Mouse (Mus musculus) urinary bladder, postnatal 10 days (tissue): ENCODE data around the gene Slc25a21.
"Not testable (repeated sequence)": the region's sequence is repeated elsewhere in the genome, so short reads cannot be mapped to it uniquely, and the experiment has no call there.

Source experiments
- DNase-seq: peaks from one replicate; pipeline ENCODE4 v3.0.0; 2022; ENCODE audit warnings: low spot score

Gene Slc25a21

GRCm38 (mm10) chr12:57197363-57198026, at the start of gene Slc25a21:
Slc25a21 (minus strand) TSS chr12:57197472.
- DNase-seq: no peak

GRCm38 (mm10) chr12:57243671-57244495, 46.6 kb upstream of the Slc25a21 start:
- DNase-seq: no peak

GRCm38 (mm10) chr12:57233386-57233785, 36.1 kb upstream of the Slc25a21 start:
- no peak for DNase-seq

- DNase-seq: no peak
Observed at GRCm38 (mm10) chr12:57231085-57231875, 34.0 kb upstream of the Slc25a21 start.

GRCm38 (mm10) chr12:57230192-57230706, 33.0 kb upstream of the Slc25a21 start, which contains the start of the genes Prps1l3 and Mipol1:
Prps1l3 (plus strand) TSS chr12:57230412.
Mipol1 (plus strand) TSS chr12:57230427.
- peak; percentile 36 for DNase-seq

- no peak for DNase-seq
Observed at GRCm38 (mm10) chr12:57229703-57230102, 32.4 kb upstream of the Slc25a21 start.

- no peak for DNase-seq
Observed at GRCm38 (mm10) chr12:57227776-57228175, 30.5 kb upstream of the Slc25a21 start.

GRCm38 (mm10) chr12:57226411-57226810, 29.1 kb upstream of the Slc25a21 start:
- DNase-seq: no peak

GRCm38 (mm10) chr12:57212463-57212862, 15.2 kb upstream of the Slc25a21 start:
- not testable (repeated sequence) for DNase-seq

- no peak for DNase-seq
Observed at GRCm38 (mm10) chr12:57211353-57212311, 14.4 kb upstream of the Slc25a21 start.

GRCm38 (mm10) chr12:57204276-57204851, 7.1 kb upstream of the Slc25a21 start:
- no peak for DNase-seq

GRCm38 (mm10) chr12:57201901-57202300, 4.6 kb upstream of the Slc25a21 start:
- DNase-seq: no peak

GRCm38 (mm10) chr12:57199427-57199826, 2.2 kb upstream of the Slc25a21 start:
- DNase-seq: no peak

GRCm38 (mm10) chr12:57198269-57198668, 997 bp upstream of the Slc25a21 start:
- no peak for DNase-seq

GRCm38 (mm10) chr12:57196608-57197362, 487 bp downstream of the Slc25a21 start:
- no peak for DNase-seq

- no peak for DNase-seq
Observed at GRCm38 (mm10) chr12:57196286-57196607, 1.0 kb downstream of the Slc25a21 start.

GRCm38 (mm10) chr12:57194609-57195008, 2.7 kb downstream of the Slc25a21 start:
- no peak for DNase-seq

- DNase-seq: no peak
Observed at GRCm38 (mm10) chr12:57187032-57187431, 10.2 kb downstream of the Slc25a21 start.

GRCm38 (mm10) chr12:57186126-57186525, 11.1 kb downstream of the Slc25a21 start:
- DNase-seq: no peak

GRCm38 (mm10) chr12:57185475-57185874, 11.8 kb downstream of the Slc25a21 start:
- no peak for DNase-seq
